9 mouse cellular contexts compared by ENCODE assay signal in genomic region chrX:137569472-137570188, GRCm38 (mm10). TPM values are rescaled to one million over a fixed set of nuclear protein-coding genes. Genes with fewer than 3 reads are reported as not detected.
A peak's percentile ranks its signal among the peaks of the same experiment; 100 is the strongest.
DNase-seq lines count a peak whose midpoint lies in the region; ATAC-seq lines count a peak whose summit lies in the region.
"Had no signal": no experiment of that assay in that cellular context is flagged by ENCODE, and none has a peak within 500 bp of the region (broad histone marks: within the 10 kb centered on the region; RNA-seq: fewer than 3 reads in every experiment).

No protein-coding gene starts in this region.

- no peak for DNase-seq in heart, adult 9 months (ENCODE audit: low spot score in 2 of 2)
- peak; percentile 15 for DNase-seq in embryo, embryonic 10.5 days (ENCODE audit: low spot score)
- peak; percentile 18 for DNase-seq in neural tube, embryonic 10.5 days (ENCODE audit: extremely low spot score, low spot score)
- DNase-seq in urinary bladder, adult 18-20 months (ENCODE audit: low spot score in 2 of 2) = no peak
- no peak for DNase-seq in adrenal gland, postnatal 14 days
- DNase-seq in cerebellum, adult 11-12 months = no peak

- H3K36me3 ChIP-seq in heart, embryonic 12.5 days = no peaks in the 10 kb centered on the region
- H3K36me3 ChIP-seq in hindbrain, embryonic 15.5 days = no peaks in the 10 kb centered on the region

- ATAC-seq in heart, embryonic 12.5 days (ENCODE audit: insufficient number of reproducible peaks, low FRiP score) = no peak
- peak; percentile 43; the same call in 1 of the 2 replicates for ATAC-seq in hindbrain, embryonic 15.5 days (ENCODE audit: low FRiP score, low read depth)

- H3K4me3 ChIP-seq in heart, embryonic 12.5 days = peak overlapping the region; percentile 51
- peak overlapping the region; percentile 50 for H3K4me3 ChIP-seq in hindbrain, embryonic 15.5 days

- peak overlapping the region; percentile 87 for H3K4me2 ChIP-seq in heart, embryonic 12.5 days
- peak overlapping the region; percentile 78 for H3K4me2 ChIP-seq in hindbrain, embryonic 15.5 days

- 25% methylated on average over 21 of the region's 21 CpGs for WGBS in heart, embryonic 12.5 days
- 27% methylated on average over 21 of the region's 21 CpGs for WGBS in hindbrain, embryonic 15.5 days

- no peaks in the 10 kb centered on the region for H3K4me1 ChIP-seq in heart, embryonic 12.5 days (replicated peaks)
- no peaks in the 10 kb centered on the region; the same call in 1 of the 2 replicates for H3K4me1 ChIP-seq in hindbrain, embryonic 15.5 days (replicated peaks)

- H3K27me3 ChIP-seq in heart, embryonic 12.5 days (replicated peaks) = peaks cover 36% of the 10 kb centered on the region
- H3K27me3 ChIP-seq in hindbrain, embryonic 15.5 days = peaks cover 26% of the 10 kb centered on the region

- H3K27ac ChIP-seq in heart, embryonic 12.5 days (ENCODE audit: poor library complexity, severe bottlenecking) = no peak overlapping the region
- no peak overlapping the region for H3K27ac ChIP-seq in hindbrain, embryonic 15.5 days (replicated peaks)

- no peak overlapping the region for H3K9ac ChIP-seq in heart, embryonic 12.5 days
- H3K9ac ChIP-seq in hindbrain, embryonic 15.5 days = peak overlapping the region; percentile 13; the same call in 1 of the 2 replicates

- no peaks in the 10 kb centered on the region for H3K9me3 ChIP-seq in heart, embryonic 12.5 days (replicated peaks)
- H3K9me3 ChIP-seq in hindbrain, embryonic 15.5 days = no peaks in the 10 kb centered on the region

RNA-seq across cellular contexts. Expression of gene Il1rapl2, which starts 0.8 kb away (rescaled TPM):
- polyA plus RNA-seq in heart, embryonic 12.5 days (2016; fragmentation: Nextera tagmentation; extraction: Ambion mirVana) = 0.08 and 0.10 TPM in 2 replicates
- polyA plus RNA-seq in hindbrain, embryonic 15.5 days (2015; fragmentation: Nextera tagmentation; extraction: Ambion mirVana) = 4.5 and 5.9 TPM in 2 replicates
- total RNA-seq in adrenal gland, postnatal 14 days (2021) = 0.11 and 0.49 TPM in 2 replicates
- polyA plus RNA-seq: C2C12 had no signal

Comparison
In these comparisons a context has a peak if more than half of its experiments do, and no peak if none do; other contexts are left out.
1. DNase-seq: peak in embryo, embryonic 10.5 days (single experiment) and neural tube, embryonic 10.5 days (single experiment); none in heart, adult 9 months (0 of 2), urinary bladder, adult 18-20 months (0 of 2), adrenal gland, postnatal 14 days (single experiment) and cerebellum, adult 11-12 months (single experiment).